Mouse (Mus musculus): ENCODE results near the gene Syngap1. TPM values are rescaled to one million over a fixed set of nuclear protein-coding genes. Genes with fewer than 3 reads are reported as not detected.
A peak's percentile ranks its signal among the peaks of the same experiment; 100 is the strongest.

The Syngap1 gene
- polyA plus RNA-seq, 1 experiment from 2014 or later, result 1.6 TPM

DNA sequence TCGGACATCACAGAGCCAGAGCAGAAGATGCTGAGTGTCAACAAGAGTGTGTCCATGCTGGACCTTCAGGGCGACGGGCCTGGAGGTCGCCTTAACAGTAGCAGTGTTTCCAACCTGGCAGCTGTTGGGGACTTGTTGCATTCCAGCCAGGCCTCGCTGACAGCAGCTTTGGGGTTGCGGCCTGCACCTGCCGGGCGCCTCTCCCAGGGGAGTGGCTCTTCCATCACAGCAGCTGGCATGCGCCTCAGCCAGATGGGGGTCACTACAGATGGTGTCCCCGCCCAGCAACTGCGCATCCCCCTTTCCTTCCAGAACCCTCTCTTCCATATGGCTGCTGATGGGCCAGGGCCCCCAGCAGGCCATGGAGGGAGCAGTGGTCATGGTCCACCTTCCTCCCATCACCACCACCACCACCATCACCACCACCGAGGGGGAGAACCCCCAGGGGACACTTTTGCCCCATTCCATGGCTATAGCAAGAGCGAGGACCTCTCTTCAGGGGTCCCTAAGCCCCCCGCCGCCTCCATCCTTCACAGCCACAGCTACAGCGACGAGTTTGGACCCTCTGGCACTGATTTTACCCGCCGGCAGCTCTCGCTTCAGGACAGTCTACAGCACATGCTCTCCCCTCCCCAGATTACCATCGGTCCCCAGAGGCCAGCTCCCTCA lies 20.7 kb downstream of the Syngap1 start:
- WGBS, result 88% methylated on average over 21 of the region's 21 CpGs
- H3K36me3 ChIP-seq, result peaks cover 93% of the 10 kb centered on the region
- no peak overlapping the region for H3K27ac ChIP-seq
- no peaks in the 10 kb centered on the region for H3K9me3 ChIP-seq
- no peak for ATAC-seq (ENCODE audit: insufficient number of reproducible peaks, low FRiP score, low TSS enrichment, low read depth)
- H3K27me3 ChIP-seq, result no peaks in the 10 kb centered on the region
- H3K4me1 ChIP-seq, result no peaks in the 10 kb centered on the region
- no peak overlapping the region for H3K9ac ChIP-seq
- no peak overlapping the region for H3K4me2 ChIP-seq
- H3K4me3 ChIP-seq, result no peak overlapping the region

DNA sequence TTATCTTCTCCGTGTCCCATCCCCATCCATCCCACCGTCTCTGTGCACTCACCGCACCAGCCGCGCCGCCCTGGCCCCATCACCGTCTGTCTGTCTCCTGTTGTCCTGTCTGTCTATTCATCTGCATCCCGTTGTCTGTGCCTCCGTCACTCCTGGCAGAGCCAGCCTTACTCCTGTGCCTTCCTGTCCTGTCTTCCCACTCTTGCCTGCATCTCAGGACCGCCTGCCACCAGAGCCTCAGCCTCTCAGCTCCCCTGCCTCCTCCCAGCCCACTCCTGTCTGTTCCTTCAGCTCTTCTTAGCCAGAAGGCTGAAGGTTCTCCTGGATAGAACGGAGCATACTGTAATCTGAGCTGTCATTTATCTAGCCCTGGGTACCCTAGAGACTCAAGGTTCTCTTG lies 25.9 kb downstream of the Syngap1 start:
- ATAC-seq (ENCODE audit: insufficient number of reproducible peaks, low FRiP score, low TSS enrichment, low read depth), result no peak

DNA sequence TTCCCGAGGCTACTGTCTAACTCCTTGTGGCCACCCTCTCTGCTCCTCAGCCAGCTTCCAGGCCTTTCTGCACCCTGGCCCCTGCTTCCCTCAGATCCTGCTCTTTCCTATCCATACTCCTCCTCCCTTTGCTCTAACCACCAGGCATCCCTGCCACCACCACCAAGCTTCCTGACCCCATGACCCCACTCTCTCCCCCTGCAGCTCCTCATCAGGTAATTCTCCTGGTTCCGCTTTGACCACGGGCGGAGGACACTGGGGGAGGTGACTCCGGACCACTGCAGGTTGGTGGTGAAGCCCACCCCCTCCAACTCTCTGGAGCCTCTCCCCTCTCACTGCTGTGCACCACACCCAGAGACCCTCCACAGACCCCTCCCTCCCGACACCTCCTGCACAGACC lies 26.4 kb downstream of the Syngap1 start:
- no peak overlapping the region for H3K4me2 ChIP-seq
- 93% methylated on average over 6 of the region's 6 CpGs for WGBS
- H3K9me3 ChIP-seq, result no peaks in the 10 kb centered on the region
- peaks cover 65% of the 10 kb centered on the region for H3K36me3 ChIP-seq
- H3K4me1 ChIP-seq, result peaks cover 25% of the 10 kb centered on the region
- no peak overlapping the region for H3K9ac ChIP-seq
- H3K4me3 ChIP-seq, result no peak overlapping the region
- no peaks in the 10 kb centered on the region for H3K27me3 ChIP-seq
- no peak overlapping the region for H3K27ac ChIP-seq
- ATAC-seq (ENCODE audit: insufficient number of reproducible peaks, low FRiP score, low TSS enrichment, low read depth), result no peak

More for the DNA sequence above, 25.9 kb downstream of the Syngap1 start:
- Histone ChIP-seq H3K9me3 (no peaks in the 10 kb centered on the region), H3K4me1 (peaks cover 20% of the 10 kb centered on the region), H3K36me3 (peaks cover 70% of the 10 kb centered on the region), H3K4me3 (no peak overlapping the region), H3K4me2 (no peak overlapping the region), H3K27me3 (no peaks in the 10 kb centered on the region), H3K27ac (no peak overlapping the region), H3K9ac (no peak overlapping the region)
- WGBS, result 88% methylated on average over 11 of the region's 11 CpGs

DNA sequence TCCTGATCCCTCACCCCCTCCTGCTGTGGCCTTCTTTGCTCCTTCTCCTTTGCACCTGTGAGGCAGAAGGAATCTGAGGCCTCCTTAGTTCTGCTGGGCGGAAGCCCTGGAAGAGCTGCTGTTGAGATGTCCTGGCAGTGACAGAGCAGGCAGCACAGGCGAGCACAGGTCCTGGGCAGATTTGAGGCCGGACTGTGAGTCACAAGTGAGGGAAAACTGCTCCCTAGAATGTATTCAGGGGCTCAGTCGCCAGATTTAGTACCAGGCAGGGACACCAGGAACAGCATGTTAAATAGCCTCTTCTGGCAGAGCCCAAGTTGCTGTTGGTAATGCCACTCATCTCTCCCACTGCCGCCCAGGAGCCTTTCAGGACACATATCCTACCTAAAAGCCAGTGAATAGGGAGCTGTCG lies 27.2 kb downstream of the Syngap1 start:
- ATAC-seq (ENCODE audit: insufficient number of reproducible peaks, low FRiP score, low TSS enrichment, low read depth), result no peak
- Histone ChIP-seq H3K9ac (no peak overlapping the region), H3K27me3 (no peaks in the 10 kb centered on the region), H3K36me3 (peaks cover 58% of the 10 kb centered on the region), H3K27ac (peak overlapping the region; percentile 11; the same call in 1 of the 2 replicates), H3K4me3 (no peak overlapping the region), H3K4me1 (peaks cover 25% of the 10 kb centered on the region), H3K4me2 (no peak overlapping the region), H3K9me3 (no peaks in the 10 kb centered on the region)
- 85% methylated on average over 6 of the region's 6 CpGs for WGBS

DNA sequence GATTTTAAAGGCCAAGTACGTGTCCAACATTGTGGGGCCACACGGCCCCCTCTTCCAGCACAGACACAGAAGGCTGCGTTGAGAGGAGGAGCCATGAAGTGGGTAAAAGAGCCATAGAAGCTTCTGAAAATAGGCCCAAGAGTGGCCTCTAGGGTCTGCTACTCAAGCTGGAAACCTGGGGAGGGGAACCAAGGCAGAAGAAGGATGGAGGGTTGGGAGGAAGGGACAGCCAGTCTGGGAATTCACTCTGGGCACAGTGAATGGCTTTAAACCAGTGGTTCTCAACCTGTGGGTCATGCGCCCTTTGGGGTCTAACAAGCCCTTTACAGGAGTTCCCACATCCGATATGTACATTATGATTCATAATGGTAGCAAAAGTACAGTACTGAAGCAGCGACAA lies 28.2 kb downstream of the Syngap1 start:
- Histone ChIP-seq H3K4me1 (peaks cover 34% of the 10 kb centered on the region), H3K9ac (no peak overlapping the region), H3K9me3 (no peaks in the 10 kb centered on the region), H3K27me3 (no peaks in the 10 kb centered on the region), H3K27ac (no peak overlapping the region), H3K4me2 (no peak overlapping the region), H3K4me3 (no peak overlapping the region), H3K36me3 (peaks cover 50% of the 10 kb centered on the region)
- ATAC-seq (ENCODE audit: insufficient number of reproducible peaks, low FRiP score, low TSS enrichment, low read depth), result no peak
- WGBS, result 82% methylated on average over 6 of the region's 6 CpGs

DNA sequence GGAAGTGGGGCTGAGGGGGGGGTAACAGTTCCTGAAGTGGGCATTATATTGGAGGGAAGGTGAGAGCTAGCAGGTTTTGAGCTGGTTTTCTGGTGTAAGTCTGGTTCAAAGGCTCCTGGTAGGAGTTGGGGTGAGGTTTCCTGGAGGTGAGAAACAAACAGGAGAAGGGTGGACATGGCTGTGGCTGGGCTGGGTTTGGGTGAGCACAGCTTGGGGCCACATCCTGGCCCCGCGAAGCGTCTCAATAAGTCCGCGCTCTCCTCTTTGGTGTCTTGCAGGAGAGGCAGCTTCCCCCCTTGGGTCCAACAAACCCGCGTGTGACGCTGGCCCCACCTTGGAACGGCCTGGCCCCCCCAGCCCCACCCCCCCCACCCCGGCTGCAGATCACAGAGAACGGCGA lies 29.2 kb downstream of the Syngap1 start:
- Histone ChIP-seq H3K9ac (no peak overlapping the region), H3K4me1 (peaks cover 40% of the 10 kb centered on the region), H3K4me3 (no peak overlapping the region), H3K9me3 (no peaks in the 10 kb centered on the region), H3K4me2 (no peak overlapping the region), H3K27ac (no peak overlapping the region), H3K27me3 (no peaks in the 10 kb centered on the region), H3K36me3 (peaks cover 50% of the 10 kb centered on the region)
- WGBS, result 67% methylated on average over 5 of the region's 12 CpGs
- no peak for ATAC-seq (ENCODE audit: insufficient number of reproducible peaks, low FRiP score, low TSS enrichment, low read depth)

DNA sequence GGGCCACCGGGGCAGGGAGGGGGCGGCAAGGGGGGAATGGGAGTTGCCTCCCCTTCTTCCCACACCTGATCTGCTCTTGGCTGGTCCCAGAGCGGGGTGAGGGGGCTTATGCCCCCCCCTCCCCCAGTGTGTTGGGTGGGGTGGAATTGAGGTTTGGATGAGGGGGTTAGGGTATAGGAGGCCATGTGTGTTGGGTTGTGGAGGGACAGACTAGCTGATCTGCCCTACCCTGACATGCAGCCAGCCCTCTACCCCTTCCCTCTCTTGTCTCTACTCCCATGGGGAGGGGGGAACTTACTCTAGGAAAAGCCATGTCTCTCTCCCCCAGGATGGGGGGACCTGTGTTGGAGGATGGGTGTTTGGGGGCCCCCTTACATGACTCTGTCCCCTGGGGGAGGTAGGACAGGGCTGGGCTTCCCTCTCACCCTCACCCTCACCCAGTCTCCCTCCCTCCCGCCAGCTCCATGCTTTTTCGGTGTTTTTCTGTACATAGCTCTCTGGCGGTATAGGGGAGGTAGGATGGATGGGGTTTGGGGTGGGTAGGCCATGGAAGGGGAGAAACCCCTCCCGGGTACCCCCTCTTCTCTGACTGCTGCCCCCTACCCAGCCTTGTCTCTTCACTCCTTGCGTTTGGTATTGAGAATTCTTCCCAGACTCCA lies 30.3 kb downstream of the Syngap1 start:
- H3K9me3 ChIP-seq, result no peaks in the 10 kb centered on the region
- peak overlapping the region; percentile 77 for H3K4me2 ChIP-seq
- H3K27ac ChIP-seq, result no peak overlapping the region
- H3K27me3 ChIP-seq, result no peaks in the 10 kb centered on the region
- H3K4me1 ChIP-seq, result peaks cover 44% of the 10 kb centered on the region
- 61% methylated on average over 8 of the region's 8 CpGs for WGBS
- H3K9ac ChIP-seq, result peak overlapping the region; percentile 20; the same call in 1 of the 2 replicates
- no peak for ATAC-seq (ENCODE audit: insufficient number of reproducible peaks, low FRiP score, low TSS enrichment, low read depth)
- peaks cover 48% of the 10 kb centered on the region for H3K36me3 ChIP-seq
- peak overlapping the region; percentile 95; the same call in 1 of the 2 replicates for H3K4me3 ChIP-seq

DNA sequence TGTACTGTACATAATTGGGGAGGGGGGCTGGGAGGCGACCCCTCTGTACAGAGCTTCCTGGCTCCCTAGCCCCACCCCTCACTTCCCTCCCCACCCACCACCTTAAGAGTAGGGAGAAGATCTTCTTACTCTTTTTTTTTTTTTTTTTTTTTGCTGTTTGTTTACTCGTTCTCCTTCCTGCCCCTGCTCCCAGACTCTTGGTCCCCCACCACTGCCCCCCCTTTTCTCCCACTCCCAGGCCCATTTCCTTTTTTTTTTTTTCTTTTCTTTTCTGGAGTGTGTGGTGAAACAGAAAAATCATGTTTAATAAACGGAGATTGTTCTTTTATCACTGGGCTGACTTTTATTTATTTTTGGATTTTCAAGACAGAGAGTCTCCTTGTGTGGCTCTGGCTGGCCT lies 31.1 kb downstream of the Syngap1 start:
- H3K36me3 ChIP-seq, result peaks cover 45% of the 10 kb centered on the region
- H3K27me3 ChIP-seq, result no peaks in the 10 kb centered on the region
- ATAC-seq (ENCODE audit: insufficient number of reproducible peaks, low FRiP score, low TSS enrichment, low read depth), result no peak
- peak overlapping the region; percentile 77 for H3K4me2 ChIP-seq
- peak overlapping the region; percentile 90; the same call in 1 of the 2 replicates for H3K27ac ChIP-seq
- WGBS, result 9% methylated on average over 3 of the region's 3 CpGs
- H3K4me3 ChIP-seq, result peak overlapping the region; percentile 95
- peak overlapping the region; percentile 80 for H3K9ac ChIP-seq
- H3K4me1 ChIP-seq, result peaks cover 44% of the 10 kb centered on the region
- H3K9me3 ChIP-seq, result no peaks in the 10 kb centered on the region

DNA sequence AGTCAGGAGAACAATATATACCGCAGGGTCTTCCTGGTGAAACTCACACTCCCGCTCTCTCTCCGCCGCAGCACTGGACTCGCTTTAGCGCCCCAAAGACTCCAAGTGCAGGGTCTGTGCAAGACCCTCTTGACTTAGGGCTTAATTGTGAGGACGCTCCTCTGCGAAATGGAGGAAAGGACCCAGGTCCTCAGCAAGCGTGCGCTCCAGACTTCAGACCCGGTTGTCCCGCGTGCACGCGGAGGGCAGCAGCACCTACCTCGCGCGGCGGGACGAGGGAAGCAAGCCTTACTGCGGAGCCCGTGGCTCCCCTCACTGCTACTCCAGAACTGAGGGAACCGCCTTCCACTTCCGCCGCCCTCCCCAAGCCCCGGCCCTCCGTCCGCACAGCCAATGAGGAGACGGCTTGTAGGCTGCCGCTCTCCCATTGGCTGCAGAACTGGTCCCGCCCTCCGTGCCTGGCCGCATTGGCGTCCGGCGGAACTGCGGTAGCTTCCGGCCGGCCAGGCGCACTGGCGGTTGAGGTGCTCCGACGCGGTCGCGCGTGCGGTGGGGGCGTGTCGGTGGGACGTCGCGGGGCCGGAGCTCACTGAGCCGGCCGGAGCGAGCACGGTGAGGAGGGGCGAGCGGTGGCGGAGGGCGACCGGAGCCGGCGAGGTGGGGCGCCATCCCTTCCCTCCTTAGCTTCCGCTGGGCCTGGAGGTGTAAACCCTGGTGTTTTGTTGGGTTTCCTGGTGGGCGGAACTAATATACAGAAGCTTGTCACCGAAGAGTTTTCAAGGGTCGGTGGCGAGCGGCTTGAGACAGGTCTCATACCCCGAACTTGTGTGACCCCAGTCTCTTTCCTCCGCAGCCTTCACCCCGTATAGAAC lies 31.9 kb downstream of the Syngap1 start, which contains the start of gene Zbtb9:
Zbtb9 (plus strand) TSS at position 465 of the 872 bp plus-strand sequence.
- H3K27ac ChIP-seq, result peak within 1 kb of the TSS; percentile 90
- H3K9me3 ChIP-seq, result no peaks in the 10 kb centered on the region
- WGBS, result under 1% methylated on average over 75 of the region's 75 CpGs
- no peaks in the 10 kb centered on the region for H3K27me3 ChIP-seq
- H3K4me3 ChIP-seq, result peak within 1 kb of the TSS; percentile 95
- peak within 1 kb of the TSS; percentile 82 for H3K4me2 ChIP-seq
- H3K36me3 ChIP-seq, result peaks cover 44% of the 10 kb centered on the region
- peak within 1 kb of the TSS; percentile 80 for H3K9ac ChIP-seq
- ATAC-seq (ENCODE audit: insufficient number of reproducible peaks, low FRiP score, low TSS enrichment, low read depth), result peak; percentile 98
- H3K4me1 ChIP-seq, result peaks cover 44% of the 10 kb centered on the region

DNA sequence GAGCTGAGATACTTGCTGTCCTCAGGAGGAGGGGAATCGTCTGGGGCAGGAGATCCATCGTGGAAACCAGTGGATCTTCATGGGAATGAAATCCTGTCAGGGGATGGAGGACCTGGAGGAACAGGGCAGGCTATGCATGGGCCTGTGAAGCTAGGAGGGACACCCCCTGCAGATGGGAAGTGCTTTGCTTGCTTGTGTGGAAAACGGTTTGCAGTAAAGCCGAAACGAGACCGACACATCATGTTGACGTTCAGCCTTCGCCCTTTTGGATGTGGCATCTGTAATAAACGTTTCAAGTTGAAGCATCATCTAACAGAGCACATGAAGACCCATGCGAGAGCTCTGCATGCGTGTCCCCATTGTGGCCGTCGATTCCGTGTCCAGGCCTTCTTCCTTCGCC lies 33.5 kb downstream of the Syngap1 start:
- peaks cover 45% of the 10 kb centered on the region for H3K36me3 ChIP-seq
- 95% methylated on average over 15 of the region's 15 CpGs for WGBS
- no peaks in the 10 kb centered on the region for H3K27me3 ChIP-seq
- H3K4me3 ChIP-seq, result no peak overlapping the region
- H3K9ac ChIP-seq, result 0 out of 2 replicates have a peak overlapping the region, but pooled peaks have one; percentile 14
- H3K4me1 ChIP-seq, result peaks cover 44% of the 10 kb centered on the region
- ATAC-seq (ENCODE audit: insufficient number of reproducible peaks, low FRiP score, low TSS enrichment, low read depth), result no peak
- H3K4me2 ChIP-seq, result peak overlapping the region; percentile 82; the same call in 1 of the 2 replicates
- no peaks in the 10 kb centered on the region for H3K9me3 ChIP-seq
- no peak overlapping the region for H3K27ac ChIP-seq

DNA sequence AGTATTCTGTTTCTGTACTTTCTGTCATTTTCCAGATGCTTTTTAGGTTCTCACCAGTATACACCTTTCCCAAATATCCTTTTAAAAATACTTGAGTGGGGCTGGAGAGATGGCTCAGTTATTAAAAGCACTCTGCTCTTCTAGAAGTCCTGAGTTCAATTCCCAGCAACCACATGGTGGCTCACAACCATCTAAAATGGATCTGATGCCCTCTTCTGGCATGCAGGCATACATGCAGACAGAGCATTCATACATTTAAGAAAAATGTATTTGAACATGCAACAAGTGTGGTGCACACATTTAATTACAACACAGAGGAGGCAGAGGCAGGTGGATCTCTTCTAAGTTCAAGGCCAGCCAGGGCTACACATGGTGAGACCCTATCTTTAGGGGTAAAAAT lies 34.4 kb downstream of the Syngap1 start:
- Histone ChIP-seq H3K9me3 (no peaks in the 10 kb centered on the region), H3K9ac (no peak overlapping the region), H3K36me3 (peaks cover 48% of the 10 kb centered on the region), H3K4me1 (peaks cover 39% of the 10 kb centered on the region), H3K27me3 (no peaks in the 10 kb centered on the region), H3K27ac (no peak overlapping the region), H3K4me3 (no peak overlapping the region), H3K4me2 (no peak overlapping the region)
- ATAC-seq (ENCODE audit: insufficient number of reproducible peaks, low FRiP score, low TSS enrichment, low read depth), result no peak
